Comparison of ENCODE assay signal across 10 mouse cellular contexts in the genomic region with DNA sequence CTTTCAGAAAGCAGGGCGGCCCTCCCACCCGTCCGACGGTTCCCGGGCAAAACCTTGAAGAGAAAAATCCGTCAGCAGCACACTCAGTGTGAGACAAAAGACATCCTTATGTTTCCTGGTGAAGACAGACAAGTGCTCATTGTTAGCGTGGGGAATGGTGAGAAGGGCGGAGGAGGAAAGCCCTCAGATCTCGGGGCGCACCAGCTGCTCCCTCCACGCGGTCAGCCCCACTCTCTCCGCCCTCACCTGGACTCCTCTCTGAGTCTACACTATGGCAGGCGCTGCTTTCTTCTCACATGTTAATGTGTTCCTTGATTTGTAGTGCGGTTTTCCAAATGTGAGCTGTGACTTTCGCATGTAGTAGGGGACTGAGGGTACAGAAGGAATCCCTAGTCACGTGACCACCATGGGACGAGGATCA. TPM values are rescaled to one million over a fixed set of nuclear protein-coding genes. Genes with fewer than 3 reads are reported as not detected.
DNase-seq lines count a peak whose midpoint lies in the region; ATAC-seq and TF ChIP-seq lines count a peak whose summit lies in the region.
"Had no signal": no experiment of that assay in that cellular context is flagged by ENCODE, and none has a peak within 500 bp of the region (broad histone marks: within the 10 kb centered on the region; RNA-seq: fewer than 3 reads in every experiment).

No protein-coding gene starts in this region.

- ATAC-seq in lung, embryonic 16.5 days (ENCODE audit: low read depth) = no peak
- ATAC-seq in forebrain, postnatal 0 days = no peak

- H3K4me1 ChIP-seq in lung, embryonic 16.5 days (replicated peaks; ENCODE audit: control insufficient read depth, insufficient read depth, low read length) = peaks cover 30% of the 10 kb centered on the region
- H3K4me1 ChIP-seq in forebrain, postnatal 0 days (ENCODE audit: insufficient read depth) = peaks cover 34% of the 10 kb centered on the region
- H3K4me1 ChIP-seq in midbrain, embryonic 10.5 days = peaks cover 92% of the 10 kb centered on the region
- no peaks in the 10 kb centered on the region; the same call in none of the 2 replicates for H3K4me1 ChIP-seq in lung, adult 2 months (ENCODE audit: control insufficient read depth, insufficient read depth, low read length)
- H3K4me1 ChIP-seq: liver, embryonic 15.5 days had no signal

- no peak overlapping the region for H3K4me3 ChIP-seq in lung, embryonic 16.5 days (ENCODE audit: low read length)
- H3K4me3 ChIP-seq in forebrain, postnatal 0 days (ENCODE audit: low read depth, low read length) = no peak overlapping the region
- peak overlapping the region; percentile 43 for H3K4me3 ChIP-seq in midbrain, embryonic 10.5 days
- no peak overlapping the region for H3K4me3 ChIP-seq in lung, adult 2 months (replicated peaks; ENCODE audit: extremely low read depth, low read depth, low read length)
- H3K4me3 ChIP-seq: liver, embryonic 15.5 days had no signal

- H3K4me2 ChIP-seq in lung, embryonic 16.5 days (ENCODE audit: low read depth, low read length) = peak overlapping the region; percentile 3; the same call in 1 of the 2 replicates
- H3K4me2 ChIP-seq in forebrain, postnatal 0 days (ENCODE audit: low read depth) = peak overlapping the region; percentile 23; the same call in 1 of the 2 replicates
- H3K4me2 ChIP-seq: liver, embryonic 15.5 days had no signal

- no peak overlapping the region for H3K9ac ChIP-seq in lung, embryonic 16.5 days (ENCODE audit: low read length)
- H3K9ac ChIP-seq in forebrain, postnatal 0 days = peak overlapping the region; percentile 35; the same call in 1 of the 2 replicates
- H3K9ac ChIP-seq: liver, embryonic 15.5 days had no signal

- WGBS in lung, embryonic 16.5 days = 23% methylated on average over 18 of the region's 18 CpGs
- whole genome bisulfite sequencing in forebrain, postnatal 0 days = 11% methylated on average over 18 of the region's 18 CpGs
- 6% methylated on average over 18 of the region's 18 CpGs for WGBS in midbrain, embryonic 10.5 days
- WGBS in lung, adult 2 months = 40% methylated on average over 18 of the region's 18 CpGs

- no peak for TF ChIP-seq POLR2A in lung, adult 2 months (IDR thresholded peaks at IDR 0.05; ENCODE audit: borderline replicate concordance, extremely low read depth, low read depth, low read length)

- H3K36me3 ChIP-seq in lung, embryonic 16.5 days (ENCODE audit: control insufficient read depth, insufficient read depth, low read length) = no peaks in the 10 kb centered on the region
- no peaks in the 10 kb centered on the region for H3K36me3 ChIP-seq in forebrain, postnatal 0 days (ENCODE audit: insufficient read depth)
- H3K36me3 ChIP-seq in midbrain, embryonic 10.5 days = peaks cover 16% of the 10 kb centered on the region
- H3K36me3 ChIP-seq: liver, embryonic 15.5 days had no signal

- DNase-seq in lung, postnatal 14 days = no peak
- DNase-seq in forebrain, postnatal 0 days = no peak
- peak; percentile 57 for DNase-seq in midbrain, embryonic 10.5 days (ENCODE audit: low spot score)
- no peak for DNase-seq in ovary, adult 18-20 months (ENCODE audit: low spot score)
- DNase-seq in layer of hippocampus, postnatal 10 days (ENCODE audit: low spot score in 2 of 2) = no peak
- no peak for DNase-seq in right cerebral cortex, postnatal 25 days
- DNase-seq in lung, adult 2 months = no peak
- DNase-seq: kidney, postnatal 10 days had no signal

- H3K9me3 ChIP-seq in lung, embryonic 16.5 days (ENCODE audit: control insufficient read depth, low read length) = peaks cover 4% of the 10 kb centered on the region
- no peaks in the 10 kb centered on the region for H3K9me3 ChIP-seq in forebrain, postnatal 0 days (ENCODE audit: low read length)
- peaks cover 6% of the 10 kb centered on the region; the same call in 1 of the 2 replicates for H3K9me3 ChIP-seq in midbrain, embryonic 10.5 days (replicated peaks)
- H3K9me3 ChIP-seq: liver, embryonic 15.5 days had no signal

- H3K27ac ChIP-seq in lung, embryonic 16.5 days (ENCODE audit: low read length) = no peak overlapping the region
- H3K27ac ChIP-seq in forebrain, postnatal 0 days (ENCODE audit: low read depth, low read length) = no peak overlapping the region
- peak overlapping the region; percentile 96 for H3K27ac ChIP-seq in midbrain, embryonic 10.5 days (replicated peaks)
- H3K27ac ChIP-seq: liver, embryonic 15.5 days had no signal

- no peak for TF ChIP-seq CTCF in forebrain, postnatal 0 days (IDR thresholded peaks at IDR 0.05; ENCODE audit: low read depth)
- TF ChIP-seq CTCF in lung, adult 2 months (IDR thresholded peaks at IDR 0.05; ENCODE audit: insufficient read depth, low read length) = no peak

- no peaks in the 10 kb centered on the region for H3K27me3 ChIP-seq in lung, embryonic 16.5 days (ENCODE audit: control insufficient read depth, insufficient read depth, low read depth, low read length)
- H3K27me3 ChIP-seq in forebrain, postnatal 0 days (ENCODE audit: insufficient read depth, low read length) = no peaks in the 10 kb centered on the region
- peaks cover 7% of the 10 kb centered on the region; the same call in 1 of the 2 replicates for H3K27me3 ChIP-seq in midbrain, embryonic 10.5 days (ENCODE audit: low read depth, poor library complexity, severe bottlenecking)

RNA-seq across cellular contexts. Expression of a gene that starts 47.8 kb away (rescaled TPM):
- 2.4 and 3.1 TPM in 2 replicates for polyA plus RNA-seq in lung, embryonic 16.5 days (2015; fragmentation: Nextera tagmentation; extraction: Ambion mirVana)
- total RNA-seq in forebrain, postnatal 0 days (2014; rRNA removed) = 18.4 and 30.1 TPM in 2 replicates
- 6.3 and 12.8 TPM in 2 replicates for polyA plus RNA-seq in forebrain, postnatal 0 days (2015; fragmentation: Nextera tagmentation; extraction: Ambion mirVana)
- 59.1 and 72.3 TPM in 2 replicates for polyA plus RNA-seq in midbrain, embryonic 10.5 days (2016; fragmentation: Nextera tagmentation; extraction: Ambion mirVana)
- 10 to 100 TPM; 29.4 to 30.9 TPM for total RNA-seq in layer of hippocampus, postnatal 10 days (2021)
- polyA plus RNA-seq in lung, adult 2 months (2012; rRNA removed) = 0.51 and 0.76 TPM in 2 replicates
